Mouse (Mus musculus) small intestine, adult 2 months (tissue): Measurements from ENCODE around the gene Adamtsl3.

Experiments
- CTCF ChIP-seq: fragments of 200-500 bp; IDR thresholded peaks from 2 replicates; pipeline ENCODE4 v1.5.1; 2012; ENCODE audit warnings: low read depth, mild to moderate bottlenecking, control low read depth, inconsistent platforms, low read length, moderate library complexity, mixed read lengths; ENCODE audit not compliant: insufficient replicate concordance, insufficient read length; ENCODE audit errors: extremely low read depth
- POLR2A ChIP-seq: fragments of 200-500 bp; IDR thresholded peaks from 2 replicates; pipeline ENCODE4 v1.6.1; 2012; ENCODE audit warnings: low read depth, mild to moderate bottlenecking, control low read depth, inconsistent platforms, low read length, moderate library complexity

GRCm38 (mm10) chr7:82557111-82557510 is 221.6 kb downstream of the Adamtsl3 start:
- TF ChIP-seq CTCF (no peak), POLR2A (no peak)
